Mouse (Mus musculus): ENCODE measurements around the gene Rab36.

Gene Rab36

DNA sequence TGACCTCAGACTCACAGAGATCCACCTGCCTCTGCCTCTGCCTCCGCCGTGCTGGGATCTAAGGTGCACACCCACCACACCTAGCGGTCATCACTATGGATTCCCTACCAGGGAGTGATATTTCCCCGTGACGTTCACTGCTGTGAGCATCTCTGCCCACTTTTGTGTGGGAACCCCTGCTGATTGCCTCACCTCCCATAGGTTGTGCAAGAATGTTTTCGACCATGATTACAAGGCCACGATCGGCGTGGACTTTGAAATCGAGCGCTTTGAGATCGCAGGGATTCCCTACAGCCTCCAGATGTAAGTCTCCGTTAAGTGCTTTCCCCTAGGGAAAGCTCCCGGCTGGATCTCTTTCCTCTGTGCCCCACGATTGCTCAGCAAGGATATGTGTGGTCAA lies 9.0 kb downstream of the Rab36 start:
- DNase-seq (ENCODE audit: low spot score in 2 of 2), result no peak

DNA sequence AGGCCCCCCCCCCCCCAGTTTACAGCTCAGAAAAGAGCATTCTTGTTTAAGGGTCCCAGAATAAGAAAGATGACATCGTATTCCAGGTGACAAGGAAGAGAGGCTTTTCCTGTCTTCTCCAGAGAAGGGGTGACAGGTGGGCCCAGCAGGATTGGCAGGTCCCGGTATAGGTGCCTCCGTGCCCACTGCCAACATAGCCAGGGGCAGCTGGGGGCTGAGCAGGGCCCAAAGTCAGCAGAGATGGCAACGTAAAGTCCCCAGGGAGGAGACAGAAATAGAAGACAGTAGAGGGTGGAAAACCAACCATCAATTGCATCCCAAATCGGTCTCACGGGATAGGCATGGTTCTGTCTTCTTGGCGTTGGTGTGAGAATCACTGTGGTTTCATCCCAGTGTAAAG lies 11.9 kb downstream of the Rab36 start:
- no peak for DNase-seq (ENCODE audit: low spot score in 2 of 2)

DNA sequence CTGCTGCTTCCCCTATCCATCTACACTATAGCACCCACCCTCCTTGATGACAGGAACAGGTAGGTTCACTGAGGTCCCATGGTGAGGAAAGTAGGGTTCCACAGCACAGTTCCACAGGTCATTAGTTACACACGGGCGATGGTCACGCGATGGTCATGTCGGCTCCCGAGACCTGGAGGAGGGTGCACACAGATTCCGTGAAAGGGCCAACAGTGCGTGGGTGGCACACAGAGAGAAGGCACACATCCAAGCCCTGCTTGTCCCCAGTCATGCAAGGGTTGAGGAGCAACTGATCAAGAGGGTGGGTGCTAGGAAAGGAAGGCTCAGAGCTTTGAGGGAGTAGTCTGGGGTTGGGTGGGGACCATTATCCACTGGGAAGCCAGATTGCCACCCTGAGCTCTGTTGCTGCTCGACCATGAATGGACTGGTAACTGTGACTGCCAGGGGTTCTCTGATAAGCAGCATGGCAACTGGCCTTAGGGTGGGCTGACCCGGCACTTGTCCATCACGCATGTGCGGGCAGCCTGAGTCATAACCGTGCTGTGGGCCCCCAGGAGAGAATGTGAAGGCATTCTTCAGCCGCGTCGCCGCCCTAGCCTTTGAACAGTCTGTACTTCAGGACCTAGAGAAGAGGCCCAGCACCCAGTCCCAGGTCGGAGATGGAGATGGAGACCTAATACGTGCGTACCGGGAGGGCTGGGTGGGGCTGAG lies 14.7 kb downstream of the Rab36 start:
- no peak for DNase-seq (ENCODE audit: low spot score in 2 of 2)

GRCm38 (mm10) chr10:75052902-75053301 lies 16.0 kb downstream of the Rab36 start:
- DNase-seq (ENCODE audit: low spot score in 2 of 2), result no peak

DNA sequence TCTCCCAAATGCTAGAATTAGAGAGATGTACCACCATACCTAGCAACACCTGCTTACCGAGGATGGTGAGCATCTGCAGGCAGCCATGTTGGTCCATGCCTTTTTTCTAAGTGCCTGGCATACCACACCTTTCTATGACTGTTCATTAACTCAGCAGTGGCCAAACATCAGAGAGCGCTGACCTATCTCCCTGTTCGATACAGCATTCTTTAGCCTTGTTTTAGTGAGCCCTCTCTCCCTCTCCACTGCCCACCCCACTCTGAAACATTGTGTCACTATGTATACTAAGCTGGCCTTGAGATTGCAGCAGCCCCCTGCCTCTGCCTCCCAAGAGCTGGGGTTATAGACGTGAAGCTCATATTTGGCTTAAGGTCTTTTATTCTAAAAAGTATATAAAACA lies 16.8 kb downstream of the Rab36 start:
- DNase-seq (ENCODE audit: low spot score in 2 of 2), result no peak

DNA sequence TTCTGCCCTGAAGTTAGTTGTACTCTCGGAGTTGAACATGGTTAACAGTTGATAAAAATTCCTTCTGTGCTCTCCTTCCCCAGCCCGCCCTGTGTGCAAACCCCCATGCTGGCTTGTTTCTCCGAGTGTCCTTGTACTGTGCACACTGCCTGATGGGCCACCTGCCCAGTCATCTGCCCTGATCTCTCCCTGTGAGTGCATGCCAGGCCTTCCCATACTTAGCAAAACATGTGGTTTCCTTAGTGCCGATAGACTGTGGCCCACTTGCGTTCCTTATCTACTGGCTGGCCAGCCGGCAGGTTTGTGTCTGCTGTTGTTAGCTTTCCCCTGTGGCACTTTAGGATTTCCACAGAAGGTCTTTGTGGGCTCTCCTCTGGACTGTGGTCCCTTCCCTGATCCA lies 17.3 kb downstream of the Rab36 start:
- no peak for DNase-seq (ENCODE audit: low spot score in 2 of 2)

DNA sequence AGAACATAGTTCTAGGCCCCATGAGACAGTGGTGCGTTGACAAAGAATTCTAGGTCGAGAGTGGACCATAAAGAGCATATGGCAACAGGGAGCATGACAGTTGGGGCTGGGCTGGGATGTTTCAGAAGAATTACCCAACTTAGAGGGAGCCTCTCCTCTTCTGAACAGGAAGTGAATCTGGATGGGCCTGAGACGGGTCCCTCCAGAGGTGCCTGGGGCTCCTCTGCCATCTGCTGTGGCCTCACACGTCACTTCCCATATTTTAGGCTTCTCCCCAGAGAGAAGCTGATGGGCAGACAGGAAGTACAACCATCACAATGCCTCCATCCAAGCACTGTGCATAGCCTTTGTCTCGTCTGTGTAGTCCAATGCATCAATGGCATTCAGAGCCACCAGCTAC lies 18.8 kb downstream of the Rab36 start:
- no peak for DNase-seq (ENCODE audit: low spot score in 2 of 2)

- DNase-seq (ENCODE audit: low spot score in 2 of 2), result no peak
These were observed 19.4 kb downstream of the Rab36 start for GRCm38 (mm10) chr10:75056255-75056654.

GRCm38 (mm10) chr10:75058336-75058735 lies 21.5 kb downstream of the Rab36 start:
- DNase-seq (ENCODE audit: low spot score in 2 of 2), result no peak

GRCm38 (mm10) chr10:75058761-75059395 lies 22.0 kb downstream of the Rab36 start:
- no peak for DNase-seq (ENCODE audit: low spot score in 2 of 2)

DNA sequence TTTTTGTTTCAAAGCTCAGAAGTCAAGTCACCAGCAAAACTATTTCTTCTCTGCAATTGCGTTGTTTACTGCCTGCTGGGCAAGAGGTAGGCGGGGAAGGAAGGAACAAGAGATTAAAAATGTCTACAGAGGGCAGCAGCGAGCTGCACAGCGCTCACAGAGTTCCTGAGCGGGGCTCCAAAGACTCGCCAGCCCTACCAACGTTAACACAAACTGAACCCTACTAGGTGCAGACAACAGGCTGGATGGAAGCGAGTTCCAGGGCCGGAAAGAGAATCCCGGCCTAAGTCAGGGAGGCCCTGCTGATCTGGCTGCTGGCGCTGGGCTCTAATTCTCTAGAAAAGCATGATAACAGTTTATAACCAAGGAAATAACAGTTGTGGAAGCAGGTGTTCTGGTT lies 22.5 kb downstream of the Rab36 start:
- peak; percentile 57 to 69 for DNase-seq (ENCODE audit: low spot score in 2 of 2)

GRCm38 (mm10) chr10:75060217-75060842 lies 23.5 kb downstream of the Rab36 start, which contains the start of gene Bcr:
TSS of gene Bcr (plus strand) at chr10:75060592.
- peak; percentile 71 to 77 for DNase-seq (ENCODE audit: low spot score in 2 of 2)

GRCm38 (mm10) chr10:75060843-75061235 lies 24.0 kb downstream of the Rab36 start:
- peak in 1 of 2 experiments; percentile 51 for DNase-seq (ENCODE audit: low spot score in 2 of 2)

DNA sequence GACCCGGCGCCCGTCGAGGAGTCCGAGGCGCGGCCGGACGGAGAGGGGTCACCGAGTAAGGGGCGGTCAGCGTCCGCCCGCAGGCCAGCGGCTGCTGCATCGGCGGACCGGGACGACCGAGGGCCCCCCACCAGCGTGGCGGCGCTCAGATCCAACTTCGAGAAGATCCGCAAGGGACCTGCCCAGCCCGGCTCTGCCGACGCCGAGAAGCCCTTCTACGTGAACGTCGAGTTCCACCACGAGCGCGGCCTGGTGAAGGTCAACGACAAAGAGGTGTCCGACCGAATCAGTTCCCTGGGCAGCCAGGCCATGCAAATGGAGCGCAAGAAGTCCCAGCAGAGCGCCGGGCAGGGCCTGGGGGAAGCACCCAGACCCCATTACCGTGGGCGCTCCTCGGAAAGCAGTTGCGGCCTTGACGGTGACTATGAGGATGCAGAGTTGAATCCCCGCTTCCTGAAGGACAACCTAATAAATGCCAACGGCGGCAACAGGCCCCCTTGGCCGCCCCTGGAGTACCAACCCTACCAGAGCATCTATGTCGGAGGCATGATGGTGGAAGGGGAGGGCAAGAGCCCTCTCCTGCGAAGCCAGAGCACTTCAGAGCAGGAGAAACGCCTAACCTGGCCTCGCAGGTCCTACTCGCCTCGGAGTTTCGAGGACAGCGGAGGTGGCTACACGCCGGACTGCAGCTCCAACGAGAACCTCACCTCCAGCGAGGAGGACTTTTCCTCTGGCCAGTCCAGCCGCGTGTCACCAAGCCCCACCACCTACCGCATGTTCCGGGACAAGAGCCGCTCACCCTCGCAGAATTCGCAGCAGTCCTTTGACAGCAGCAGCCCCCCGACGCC lies 24.7 kb downstream of the Rab36 start:
- DNase-seq (ENCODE audit: low spot score in 2 of 2), result peak in 1 of 2 experiments; percentile 33

DNA sequence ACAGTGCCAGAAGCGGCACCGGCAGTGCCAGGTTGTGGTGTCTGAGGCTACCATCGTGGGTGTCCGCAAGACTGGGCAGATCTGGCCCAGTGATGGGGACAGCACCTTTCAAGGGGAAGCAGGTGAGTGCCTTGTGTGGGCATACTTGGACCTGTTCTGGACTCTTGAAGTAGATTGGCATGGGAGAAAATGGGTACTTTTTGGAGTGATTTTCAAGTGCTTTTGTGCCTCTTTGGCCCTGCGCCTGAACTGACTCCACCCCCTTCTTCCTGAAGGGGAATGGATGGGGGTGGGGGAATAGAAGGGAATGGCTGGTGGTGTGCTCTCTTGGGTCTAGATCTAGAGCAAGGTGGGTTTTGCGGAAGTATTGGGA lies 25.3 kb downstream of the Rab36 start:
- DNase-seq (ENCODE audit: low spot score in 2 of 2), result no peak

DNA sequence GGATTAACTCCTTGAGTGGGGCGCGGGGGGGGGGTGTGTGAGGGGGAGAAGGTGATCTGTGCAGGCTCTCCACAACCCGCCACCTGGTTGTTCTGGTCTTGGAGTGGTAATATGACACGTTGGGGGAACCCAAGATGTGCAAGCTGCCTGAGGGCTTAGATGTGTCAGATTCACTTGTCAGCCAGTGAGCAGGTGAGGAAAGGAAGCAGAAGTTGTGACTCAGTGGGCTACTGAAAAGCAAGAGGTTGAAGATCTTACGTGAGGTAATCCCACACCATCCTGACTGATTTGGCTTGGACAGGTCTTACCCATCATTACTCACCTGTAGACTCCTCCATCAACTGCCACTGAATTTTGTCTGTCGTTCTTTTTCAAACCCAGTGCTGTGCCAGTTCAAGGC lies 25.8 kb downstream of the Rab36 start:
- DNase-seq (ENCODE audit: low spot score in 2 of 2), result no peak

- no peak for DNase-seq (ENCODE audit: low spot score in 2 of 2)
These were observed 26.6 kb downstream of the Rab36 start for GRCm38 (mm10) chr10:75063301-75063965.

- DNase-seq (ENCODE audit: low spot score in 2 of 2), result no peak
These were observed 28.8 kb downstream of the Rab36 start for GRCm38 (mm10) chr10:75065691-75066090.

DNA sequence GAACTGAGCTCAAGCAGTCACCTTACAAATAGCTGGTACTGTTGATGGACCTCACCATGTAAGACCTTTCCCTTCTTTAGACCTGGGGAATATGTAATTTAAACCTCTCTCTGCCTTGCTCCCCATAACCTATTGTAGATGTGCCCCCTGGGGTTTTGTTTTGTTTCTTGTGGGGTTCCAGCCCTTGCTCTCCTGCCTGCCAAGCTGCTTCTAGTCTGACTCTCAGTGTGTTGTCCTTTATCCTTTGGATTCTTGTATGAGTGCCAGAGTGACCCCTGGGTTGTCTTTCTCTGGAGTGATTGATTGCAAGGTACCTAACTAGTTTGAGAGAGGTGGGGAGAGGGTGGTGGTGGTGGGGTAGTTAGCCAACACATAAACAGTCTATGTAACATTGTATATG lies 30.6 kb downstream of the Rab36 start:
- no peak for DNase-seq (ENCODE audit: low spot score in 2 of 2)

DNA sequence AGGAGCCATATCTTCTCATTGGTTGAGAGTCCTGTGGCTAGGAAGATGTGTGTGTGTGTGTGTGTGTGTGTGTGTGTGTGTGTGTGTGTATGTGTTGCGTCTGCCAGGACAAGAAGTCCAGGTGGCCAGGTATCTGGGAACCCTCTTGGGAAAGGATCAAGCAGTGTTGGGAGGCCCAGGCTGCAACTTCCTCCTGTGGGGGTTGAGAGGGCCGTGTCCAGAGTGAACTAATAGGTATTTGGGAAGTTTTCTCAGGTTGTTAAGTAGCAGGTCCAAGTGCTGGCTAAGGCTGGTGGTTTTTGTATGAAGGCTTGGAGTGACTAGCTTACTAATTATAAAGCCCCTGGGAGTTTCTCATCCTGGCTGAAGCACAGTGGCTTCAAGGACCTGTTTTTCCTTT lies 31.2 kb downstream of the Rab36 start:
- DNase-seq (ENCODE audit: low spot score in 2 of 2), result no peak

DNA sequence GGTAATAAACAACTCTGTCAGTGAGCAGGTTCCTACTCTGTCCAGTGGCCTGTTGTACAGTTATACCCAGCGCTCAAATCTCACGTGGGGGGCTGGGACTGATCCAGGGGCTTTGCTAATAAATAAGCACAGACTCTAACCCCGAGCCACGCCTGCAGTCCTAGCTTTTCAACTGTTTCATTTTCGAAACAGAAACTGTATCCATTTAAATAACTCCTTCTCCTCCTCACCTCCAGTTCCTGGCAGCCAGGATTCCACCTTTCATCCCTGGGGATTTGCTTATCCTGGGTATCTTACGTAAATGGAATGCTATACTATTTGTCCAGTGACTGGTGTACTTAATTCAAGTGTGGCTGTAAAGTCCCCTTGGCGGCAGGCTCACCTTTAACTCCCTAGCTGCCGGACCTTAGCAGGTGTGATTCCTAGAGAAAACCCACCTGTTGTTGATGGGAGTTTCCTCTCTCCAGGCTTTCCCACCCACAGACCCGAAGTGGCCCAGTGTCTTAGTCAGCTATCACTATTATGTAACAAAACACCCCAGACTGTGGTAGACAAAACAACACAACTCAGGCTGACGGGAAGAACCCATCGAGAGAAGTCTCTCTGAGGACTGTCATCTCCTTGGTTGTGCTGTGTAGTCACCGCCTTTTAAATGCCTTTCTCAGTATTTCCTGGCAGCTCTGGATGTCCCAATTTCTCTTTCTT lies 31.9 kb downstream of the Rab36 start:
- DNase-seq (ENCODE audit: low spot score in 2 of 2), result no peak

All from urinary bladder, adult 18-20 months (tissue).